Mouse (Mus musculus) heart, postnatal 0 days (tissue): ENCODE results near the gene Eng. TPM values are rescaled to one million over a fixed set of nuclear protein-coding genes. Genes with fewer than 3 reads are reported as not detected.

ENCODE experiments used
- ATAC-seq: fragments of 200-750 bp; cut with Nextera tagmentation; 2 replicates; pipeline ENCODE4 v1.8.0; 2017; ENCODE audit warnings: low read depth, moderate number of reproducible peaks, moderate library complexity; ENCODE audit not compliant: insufficient read depth
- DNase-seq: peaks from one replicate; pipeline ENCODE4 v3.0.0-alpha.2; 2016; ENCODE audit warnings: low spot score
- H3K27ac ChIP-seq: fragments of 300-500 bp; sonication (generic); 2 replicates; pipeline ENCODE4 v1.5.1; 2014; ENCODE audit warnings: low read depth, mild to moderate bottlenecking
- H3K27me3 ChIP-seq: fragments of 300-500 bp; sonication (generic); 2 replicates; pipeline ENCODE4 v1.6.1; 2014; ENCODE audit warnings: low read length, mixed read lengths; ENCODE audit not compliant: control insufficient read depth, insufficient read depth
- H3K36me3 ChIP-seq: fragments of 300-500 bp; sonication (generic); replicated peaks from 2 replicates; pipeline ENCODE4 v1.6.1; 2014; ENCODE audit warnings: low read length, mixed read lengths; ENCODE audit not compliant: control insufficient read depth, insufficient read depth
- H3K4me1 ChIP-seq: fragments of 300-500 bp; sonication (generic); 2 replicates; pipeline ENCODE4 v1.6.1; 2014; ENCODE audit warnings: antibody characterized with exemption; ENCODE audit not compliant: control insufficient read depth, insufficient read depth
- H3K4me2 ChIP-seq: fragments of 300-500 bp; sonication (generic); 2 replicates; pipeline ENCODE4 v1.6.1; 2014; ENCODE audit warnings: low read depth, mild to moderate bottlenecking, low read length, moderate library complexity
- H3K4me3 ChIP-seq: fragments of 300-500 bp; sonication (generic); 2 replicates; pipeline ENCODE4 v1.5.1; 2014; ENCODE audit warnings: low read depth, low read length
- H3K9ac ChIP-seq: fragments of 300-500 bp; sonication (generic); replicated peaks from 2 replicates; pipeline ENCODE4 v1.6.1; 2014; ENCODE audit warnings: low read depth, low read length, mixed read lengths
- H3K9me3 ChIP-seq: fragments of 300-500 bp; sonication (generic); replicated peaks from 2 replicates; pipeline ENCODE4 v1.6.1; 2016; ENCODE audit warnings: low read length; ENCODE audit not compliant: control insufficient read depth
- CTCF ChIP-seq: IDR thresholded peaks from 2 replicates; pipeline ENCODE4 v1.5.1; 2016; ENCODE audit warnings: antibody characterized with exemption, control low read depth, low read depth
- EP300 ChIP-seq: IDR thresholded peaks from 2 replicates; pipeline ENCODE4 v1.6.1; 2016; ENCODE audit warnings: antibody characterized with exemption, low read depth
- WGBS: fragments of 180-500 bp; shearing (Covaris S2); extraction: QIAGEN DNeasy Blood & Tissue Kit; methylation state at CpG from one replicate; pipeline ENCODE4 v1.1.7; 2014; 5-methylcytosine and 5-hydroxymethylcytosine counted together
- polyA plus RNA-seq: library from polyadenylated mRNA; unstranded; fragments of >200 nt; fragmentation: Nextera tagmentation; extraction: Ambion mirVana; gene quantifications from 2 replicates; pipeline ENCODE4 v1.2.1, GENCODE M21; 2015
- total RNA-seq: library from RNA; depleted of rRNA; stranded (reverse); fragments of >200 nt; gene quantifications from 2 replicates; pipeline ENCODE4 v1.2.3, GENCODE M21; 2014; ENCODE audit warnings: low replicate concordance

Gene Eng
- total and polyA plus RNA-seq, 2 experiments from 2014 or later = 123 to 137 TPM

- Histone ChIP-seq H3K4me3 (no peak overlapping the region), H3K36me3 (peaks cover 32% of the 10 kb centered on the region; the same call in 1 of the 2 replicates), H3K9ac (no peak overlapping the region), H3K27me3 (no peaks in the 10 kb centered on the region), H3K27ac (peak overlapping the region; percentile 87), H3K9me3 (no peaks in the 10 kb centered on the region), H3K4me1 (peaks cover 23% of the 10 kb centered on the region), H3K4me2 (no peak overlapping the region)
- ATAC-seq (no peak), DNase-seq (no peak)
- 50% methylated on average over 3 of the region's 3 CpGs for WGBS
- TF ChIP-seq EP300 = no peak
- no peak for TF ChIP-seq CTCF
Measured at GRCm38 (mm10) chr2:32655394-32655744, 9.0 kb downstream of the Eng start.

DNA sequence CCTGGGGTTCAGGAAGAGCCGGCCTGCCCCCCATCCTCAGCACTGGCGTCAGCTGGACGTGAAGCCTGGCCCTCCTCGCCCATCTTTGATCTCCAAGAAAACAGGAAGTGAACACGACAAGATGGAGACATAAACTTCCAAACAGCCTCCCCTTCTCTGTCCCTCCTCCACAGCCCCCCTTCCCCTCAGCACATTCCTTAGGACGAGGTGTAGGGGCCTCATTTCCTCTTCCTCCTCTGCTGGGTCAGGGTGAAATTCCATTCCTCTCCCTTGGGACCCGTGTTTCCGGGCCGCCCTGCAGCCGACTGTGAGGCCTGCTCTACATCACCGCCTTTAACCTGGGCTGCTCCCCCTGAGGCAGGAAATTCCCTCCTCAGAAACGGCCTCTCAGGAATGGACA is 9.4 kb downstream of the Eng start:
- no peak overlapping the region for H3K4me3 ChIP-seq
- H3K36me3 ChIP-seq = peaks cover 28% of the 10 kb centered on the region; the same call in 1 of the 2 replicates
- H3K9ac ChIP-seq = no peak overlapping the region
- H3K4me1 ChIP-seq = peaks cover 24% of the 10 kb centered on the region
- peak; percentile 78 for TF ChIP-seq EP300
- TF ChIP-seq CTCF = no peak
- peak; percentile 61 for DNase-seq
- WGBS = 47% methylated on average over 12 of the region's 12 CpGs
- H3K9me3 ChIP-seq = no peaks in the 10 kb centered on the region
- no peak overlapping the region for H3K4me2 ChIP-seq
- no peaks in the 10 kb centered on the region for H3K27me3 ChIP-seq
- ATAC-seq = peak; percentile 84
- peak overlapping the region; percentile 87 for H3K27ac ChIP-seq

- H3K4me1 ChIP-seq = peaks cover 34% of the 10 kb centered on the region
- H3K9me3 ChIP-seq = no peaks in the 10 kb centered on the region
- no peaks in the 10 kb centered on the region for H3K27me3 ChIP-seq
- DNase-seq (no peak), ATAC-seq (no peak)
- peaks cover 19% of the 10 kb centered on the region; the same call in 1 of the 2 replicates for H3K36me3 ChIP-seq
- no peak overlapping the region for H3K4me2 ChIP-seq
- no peak overlapping the region for H3K9ac ChIP-seq
- TF ChIP-seq EP300 (no peak), CTCF (no peak)
- no peak overlapping the region for H3K4me3 ChIP-seq
- H3K27ac ChIP-seq = no peak overlapping the region
- WGBS = 72% methylated on average over 2 of the region's 2 CpGs
Measured at GRCm38 (mm10) chr2:32658873-32659272, 12.5 kb downstream of the Eng start.

DNA sequence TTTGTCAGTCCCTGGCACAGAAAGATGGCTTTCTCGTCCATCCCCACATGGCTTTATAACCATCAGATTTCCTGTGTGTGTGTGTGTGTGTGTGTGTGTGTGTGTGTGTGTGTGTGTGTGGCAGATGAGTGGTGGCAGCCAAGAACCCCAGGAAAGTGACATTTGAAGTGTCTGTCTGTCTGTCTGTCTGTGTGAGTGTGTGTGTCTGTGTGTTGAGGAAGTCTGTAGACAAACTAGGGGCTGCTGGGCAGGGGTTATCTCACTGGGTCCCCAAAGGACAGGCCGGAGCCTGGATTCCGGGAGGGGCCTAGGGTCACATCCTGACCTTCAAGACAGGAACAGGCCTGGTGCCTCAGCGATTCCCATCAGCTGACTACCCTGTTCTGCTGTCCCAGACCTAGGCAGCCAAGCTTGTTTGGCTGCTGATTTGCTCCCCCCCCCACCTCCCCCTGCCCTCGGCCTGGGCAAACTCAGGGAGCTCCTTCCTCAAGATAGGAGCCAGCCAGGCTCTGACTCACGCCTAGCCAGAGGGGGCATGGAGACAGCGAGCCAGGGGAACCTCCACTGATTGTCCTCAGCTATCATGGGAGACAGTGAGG is 15.2 kb downstream of the Eng start:
- ATAC-seq (peak; percentile 81), DNase-seq (peak; percentile 67)
- no peak overlapping the region for H3K4me3 ChIP-seq
- TF ChIP-seq EP300 (no peak), CTCF (no peak)
- no peaks in the 10 kb centered on the region for H3K27me3 ChIP-seq
- H3K9ac ChIP-seq = no peak overlapping the region
- no peak overlapping the region for H3K4me2 ChIP-seq
- H3K27ac ChIP-seq = peak overlapping the region; percentile 54
- 12% methylated on average over 7 of the region's 7 CpGs for WGBS
- H3K9me3 ChIP-seq = no peaks in the 10 kb centered on the region
- peaks cover 26% of the 10 kb centered on the region for H3K4me1 ChIP-seq
- H3K36me3 ChIP-seq = peaks cover 19% of the 10 kb centered on the region; the same call in 1 of the 2 replicates

DNA sequence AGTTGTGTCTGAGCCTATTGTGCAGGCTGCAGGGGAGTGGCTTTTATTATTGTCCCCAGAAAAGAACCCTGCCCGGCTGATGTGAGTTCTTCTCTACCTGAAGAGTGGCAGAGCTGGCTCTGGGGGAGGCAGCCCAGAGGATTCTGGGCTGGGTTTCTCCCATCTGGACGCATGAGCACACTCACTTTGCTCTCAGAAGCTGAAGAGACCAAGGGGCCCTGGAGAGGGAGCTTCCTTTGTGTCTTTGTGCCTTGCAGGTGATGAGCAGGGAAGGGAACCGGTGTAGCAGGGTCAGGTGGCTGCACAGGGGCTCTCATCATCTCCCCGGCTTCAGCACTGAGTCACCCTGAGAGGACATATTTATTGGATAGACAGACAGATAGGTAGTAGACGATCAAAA is 15.9 kb downstream of the Eng start:
- Histone ChIP-seq H3K27me3 (no peaks in the 10 kb centered on the region), H3K9ac (no peak overlapping the region), H3K4me3 (no peak overlapping the region), H3K9me3 (no peaks in the 10 kb centered on the region), H3K4me1 (peaks cover 26% of the 10 kb centered on the region), H3K4me2 (no peak overlapping the region), H3K36me3 (peaks cover 17% of the 10 kb centered on the region; the same call in 1 of the 2 replicates), H3K27ac (peak overlapping the region; percentile 54)
- ATAC-seq = no peak
- no peak for TF ChIP-seq EP300
- no peak for TF ChIP-seq CTCF
- 42% methylated on average over 5 of the region's 5 CpGs for WGBS
- DNase-seq = no peak

DNA sequence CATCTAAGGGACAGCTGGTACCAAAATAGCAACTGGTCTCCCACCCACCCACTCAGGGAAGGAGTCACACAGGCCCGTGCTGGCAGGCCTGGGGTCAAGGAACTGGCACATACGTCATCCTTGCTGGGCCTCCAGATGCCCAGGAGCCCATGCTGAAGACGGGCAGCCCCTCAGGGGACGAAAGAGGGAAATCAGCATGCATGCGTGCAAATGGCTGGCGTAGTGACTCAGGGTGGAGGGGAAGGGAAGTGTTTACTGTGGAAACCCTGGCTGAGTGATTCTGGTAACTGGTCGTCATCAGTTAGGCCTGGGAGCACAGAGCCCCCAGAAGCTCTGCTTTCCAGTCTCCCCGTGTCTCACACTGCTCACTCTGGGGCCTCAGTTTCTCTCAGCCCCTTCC is 18.9 kb downstream of the Eng start:
- H3K9ac ChIP-seq = 0 out of 2 replicates have a peak overlapping the region, but pooled peaks have one; percentile 14
- peaks cover 26% of the 10 kb centered on the region for H3K4me1 ChIP-seq
- DNase-seq = no peak
- H3K4me2 ChIP-seq = no peak overlapping the region
- H3K4me3 ChIP-seq = no peak overlapping the region
- WGBS = 64% methylated on average over 8 of the region's 8 CpGs
- peak overlapping the region; percentile 60 for H3K27ac ChIP-seq
- no peaks in the 10 kb centered on the region for H3K9me3 ChIP-seq
- no peak for TF ChIP-seq CTCF
- no peak for TF ChIP-seq EP300
- H3K27me3 ChIP-seq = no peaks in the 10 kb centered on the region
- ATAC-seq = no peak
- peaks cover 9% of the 10 kb centered on the region for H3K36me3 ChIP-seq
